Mouse (Mus musculus) left cerebral cortex, postnatal 4 days (tissue): Measurements from ENCODE around the gene Gm6509. TPM values are rescaled to one million over a fixed set of nuclear protein-coding genes. Genes with fewer than 3 reads are reported as not detected.
"Not testable (repeated sequence)": the region's sequence is repeated elsewhere in the genome, so short reads cannot be mapped to it uniquely, and the experiment has no call there.

Experiments
- DNase-seq: peaks from one replicate; pipeline ENCODE4 v3.0.0-alpha.2; 2022
- intact Hi-C: fragments of 180-260 bp; cut with DNase I; formaldehyde crosslinking; loops from one replicate; pipeline ENCODE4 v1.15.1; 2025
- total RNA-seq, 2 experiments: library from RNA; stranded (reverse); gene quantifications; 2 replicates each; pipeline ENCODE4 v1.2.3; 2021

The Gm6509 gene
- not detected for total RNA-seq

DNA sequence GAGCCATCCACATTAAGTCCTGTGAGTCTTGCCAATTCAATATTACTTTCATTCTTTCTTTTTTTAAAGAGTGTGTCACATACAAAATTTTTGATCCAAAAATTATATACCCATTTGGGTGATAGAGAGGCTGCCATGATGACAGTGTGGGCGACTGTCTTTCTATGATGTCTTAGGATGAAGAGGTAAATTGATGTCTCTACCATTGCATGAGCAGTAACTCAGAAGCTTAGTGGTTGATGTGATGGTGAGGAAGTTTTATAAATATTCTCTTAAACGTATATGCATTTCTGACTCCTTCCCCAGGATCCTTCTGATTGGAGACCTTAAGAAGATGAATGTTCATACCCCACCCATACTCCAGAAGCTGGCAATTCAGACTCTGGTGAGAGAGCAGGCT, at the start of gene Gm6509:
TSS of gene Gm6509 (plus strand) at position 301 of the 400 bp plus-strand sequence.
- DNase-seq, intact Hi-C loops: not testable (repeated sequence)

DNA sequence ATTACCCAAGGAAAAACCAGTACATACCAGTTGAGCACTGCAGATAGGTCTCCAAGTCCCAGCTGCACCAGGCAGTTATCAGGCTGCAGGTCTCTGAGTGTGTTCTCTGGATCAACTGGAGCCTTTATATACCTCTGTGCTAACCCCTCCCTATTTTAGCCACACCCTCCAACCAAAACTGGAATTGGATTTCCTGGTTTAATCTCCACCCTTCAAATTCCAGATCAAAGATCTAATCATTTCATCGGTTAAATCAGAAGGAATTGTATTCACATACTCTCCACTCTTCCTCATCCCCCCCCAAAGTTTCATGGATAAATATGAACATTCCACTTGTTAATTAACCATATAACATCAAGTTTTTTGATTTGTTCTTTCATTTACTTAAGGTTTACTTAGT, 7.5 kb upstream of the Gm6509 start, which contains the start of gene Gm3147:
TSS of gene Gm3147 (minus strand) at position 101 of the 400 bp plus-strand sequence.
- DNase-seq, intact Hi-C loops: not testable (repeated sequence)

- DNase-seq, intact Hi-C loops: not testable (repeated sequence)
Observed at GRCm38 (mm10) chr5:94648082-94648481, 24.3 kb downstream of the Gm6509 start, which contains the start of gene Gm6205. Gene Gm6205 (plus strand): TSS chr5:94648382.

Other genes with a start within 250 kb of the Gm6509 start
- not detected for gene Gm7682, start 178.2 kb upstream of the Gm6509 start, total RNA-seq
- gene Gm3139, start 97.7 kb upstream of the Gm6509 start, total RNA-seq: not detected
- not detected for gene Gm3147, start 7.6 kb upstream of the Gm6509 start, total RNA-seq
- not detected for gene Gm6205, start 24.4 kb downstream of the Gm6509 start, total RNA-seq
- gene Gm3183, start 241.5 kb downstream of the Gm6509 start, total RNA-seq: not detected